Mouse (Mus musculus) erythroblast, embryonic 14.5 days (primary cell): ENCODE data around the gene Dnah7c.
"Not testable (repeated sequence)": the region's sequence is repeated elsewhere in the genome, so short reads cannot be mapped to it uniquely, and the experiment has no call there.

Experiments
- GATA1 ChIP-seq: IDR thresholded peaks from 2 replicates; pipeline ENCODE4 v1.6.1; 2012; ENCODE audit warnings: low read length, inconsistent platforms, mixed read lengths
- TAL1 ChIP-seq: IDR thresholded peaks from 3 replicates; pipeline ENCODE4 v1.6.1; 2012; ENCODE audit warnings: low read length, inconsistent platforms, mixed read lengths

DNA sequence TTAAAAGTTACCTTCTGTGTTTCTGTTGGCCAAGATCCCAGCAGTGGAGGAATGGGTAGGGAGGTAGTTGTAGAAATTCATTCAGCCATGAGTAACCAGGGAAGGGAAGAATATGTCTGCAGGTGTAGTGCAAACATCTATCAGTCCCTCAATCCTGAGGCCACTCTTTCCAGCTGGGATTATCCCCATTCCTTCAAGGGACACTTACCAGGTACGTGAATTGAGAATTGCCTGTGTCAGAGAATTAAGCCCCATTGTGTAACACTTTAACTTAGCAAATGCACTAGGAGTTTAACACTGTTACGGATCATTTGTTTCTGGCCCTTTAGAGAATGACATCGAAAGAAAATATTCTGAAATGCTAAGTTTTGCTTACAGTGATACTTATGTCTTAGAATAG, 304.3 kb downstream of the Dnah7c start:
- not testable (repeated sequence) for TF ChIP-seq GATA1, TAL1
